Mouse (Mus musculus) MEL (cell line): ENCODE measurements around the gene Olfr1256.

ENCODE experiments used
- BHLHE40 ChIP-seq: IDR thresholded peaks from 2 replicates; pipeline ENCODE4 v1.6.1; 2012; ENCODE audit warnings: low read depth, mild to moderate bottlenecking, inconsistent platforms, low read length, improper control_type of control experiment, borderline replicate concordance
- CTCF ChIP-seq, 3 experiments: IDR thresholded peaks in 2 of 3; conservative IDR thresholded peaks in 1 of 3; 2 replicates each; pipeline ENCODE4 v1.5.1; 2011 to 2012; ENCODE audit warnings: low read length in 3 of 3, low read depth in 2 of 3, mild to moderate bottlenecking in 2 of 3, improper control_type of control experiment in 1 of 3, inconsistent platforms in 1 of 3, mixed read lengths in 1 of 3, moderate library complexity in 1 of 3; ENCODE audit not compliant: control insufficient read depth in 1 of 3, insufficient read depth in 1 of 3, poor library complexity in 1 of 3, severe bottlenecking in 1 of 3
- ELF1 ChIP-seq: IDR thresholded peaks from 2 replicates; pipeline ENCODE4 v1.6.1; 2014; ENCODE audit warnings: low read depth, mild to moderate bottlenecking, inconsistent platforms, low read length, improper control_type of control experiment, moderate library complexity
- GATA1 ChIP-seq: IDR thresholded peaks from 2 replicates; pipeline ENCODE4 v1.6.1; 2011; ENCODE audit warnings: low read depth, low read length, improper control_type of control experiment
- HCFC1 ChIP-seq: IDR thresholded peaks from 2 replicates; pipeline ENCODE4 v1.6.1; 2012; ENCODE audit warnings: low read depth, mild to moderate bottlenecking, inconsistent platforms, low read length, improper control_type of control experiment, moderate library complexity
- MYB ChIP-seq: IDR thresholded peaks from 2 replicates; pipeline ENCODE4 v1.6.1; 2011; ENCODE audit warnings: mild to moderate bottlenecking, low read depth, low read length, improper control_type of control experiment
- NELFE ChIP-seq: IDR thresholded peaks from 2 replicates; pipeline ENCODE4 v1.6.1; 2011; ENCODE audit warnings: low read depth, low read length, improper control_type of control experiment
- POLR2A ChIP-seq, 2 experiments: IDR thresholded peaks; 2 replicates each; pipeline ENCODE4 v1.6.1; 2011 to 2012; ENCODE audit warnings: low read length in 2 of 2, mild to moderate bottlenecking in 2 of 2, control low read depth in 1 of 2, improper control_type of control experiment in 1 of 2, low read depth in 1 of 2, moderate library complexity in 1 of 2; ENCODE audit not compliant: control insufficient read depth in 1 of 2, insufficient read depth in 1 of 2, poor library complexity in 1 of 2
- SMC3 ChIP-seq: IDR thresholded peaks from 2 replicates; pipeline ENCODE4 v1.6.1; 2011; ENCODE audit warnings: low read depth, low read length, improper control_type of control experiment
- TBP ChIP-seq: IDR thresholded peaks from 2 replicates; pipeline ENCODE4 v1.8.0; 2011; ENCODE audit warnings: low read depth, low read length, improper control_type of control experiment
- USF1 ChIP-seq: IDR thresholded peaks from 2 replicates; pipeline ENCODE4 v1.6.1; 2014; ENCODE audit warnings: low read depth, mild to moderate bottlenecking, inconsistent platforms, low read length, improper control_type of control experiment, moderate library complexity
- ZMIZ1 ChIP-seq: IDR thresholded peaks from 2 replicates; pipeline ENCODE4 v1.6.1; 2012; ENCODE audit warnings: low read depth, mild to moderate bottlenecking, inconsistent platforms, low read length, improper control_type of control experiment, moderate library complexity

- TF ChIP-seq USF1 (no peak), CTCF (IDR thresholded peaks at IDR 0.05 in 2 of 3, conservative IDR thresholded peaks at IDR 0.05 in 1 of 3; ENCODE audit: control insufficient read depth in 1 of 3, insufficient read depth in 1 of 3, low read depth in 2 of 3, low read length in 3 of 3, poor library complexity in 1 of 3, severe bottlenecking in 1 of 3) (no peak), GATA1 (no peak), MYB (no peak), SMC3 (no peak), ZMIZ1 (no peak), NELFE (no peak), POLR2A (IDR thresholded peaks at IDR 0.05; ENCODE audit: control insufficient read depth in 1 of 2, insufficient read depth in 1 of 2, low read depth in 1 of 2, low read length in 2 of 2, poor library complexity in 1 of 2) (no peak), HCFC1 (no peak), TBP (no peak), BHLHE40 (no peak), ELF1 (no peak)
These were observed 29.6 kb downstream of the Olfr1256 start, which contains the start of gene Olfr1255 for GRCm38 (mm10) chr2:89811751-89812150.
